Mouse (Mus musculus): ENCODE measurements around the gene Phka2. TPM values are rescaled to one million over a fixed set of nuclear protein-coding genes. Genes with fewer than 3 reads are reported as not detected.

The Phka2 gene
- polyA plus RNA-seq (2014; fragmentation: Nextera tagmentation; extraction: Ambion mirVana) = 19.2 and 21.3 TPM in 2 replicates

DNA sequence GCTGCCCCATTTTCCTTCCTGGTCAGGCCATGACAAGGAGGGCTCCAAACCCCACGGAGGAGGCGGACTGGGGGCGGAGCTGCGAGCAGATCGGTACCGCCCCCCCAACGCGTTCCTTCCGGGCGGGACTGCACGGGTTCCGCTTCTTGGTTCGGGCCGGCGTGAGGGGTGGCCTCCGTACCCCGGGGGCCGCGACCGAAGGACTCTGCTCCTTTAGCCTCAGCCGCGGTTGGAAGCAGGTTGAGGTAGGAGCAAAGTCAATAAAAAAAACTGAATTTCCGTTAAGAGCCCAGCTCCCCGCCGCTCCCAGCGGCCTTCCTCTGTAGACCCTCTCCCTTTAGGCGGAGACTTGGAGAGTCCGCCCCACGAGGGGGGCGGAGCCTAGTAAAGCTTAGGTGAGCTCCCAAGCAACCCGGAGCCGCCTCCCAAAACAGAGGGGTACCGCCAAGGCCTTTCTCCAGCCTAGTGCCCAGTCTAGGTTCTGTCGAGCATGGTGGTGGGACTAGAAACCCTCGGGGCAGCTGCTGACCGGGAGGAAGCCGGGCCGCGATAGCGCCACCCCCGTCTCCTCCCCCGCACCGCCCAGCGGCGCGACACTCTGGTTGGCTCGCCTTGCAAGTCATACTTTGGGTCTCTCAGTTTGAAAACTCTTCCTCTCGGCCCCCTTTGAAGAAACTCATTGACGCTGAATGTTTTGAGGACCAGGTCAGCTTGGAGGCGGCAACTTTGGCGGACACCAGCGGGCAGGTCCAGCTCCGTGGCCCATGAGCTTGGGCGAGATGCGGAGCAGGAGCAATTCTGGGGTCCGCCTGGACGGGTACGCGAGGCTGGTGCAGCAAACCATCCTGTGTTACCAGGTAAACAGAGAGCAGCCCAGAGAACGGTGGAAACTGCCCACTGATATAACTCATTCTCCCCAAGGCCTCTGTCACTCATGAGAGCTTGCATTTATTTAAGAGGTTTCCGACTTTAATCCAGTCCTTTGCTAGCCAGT lies at the start of gene Phka2:
Gene Phka2 (plus strand): TSS at position 119 of the 994 bp plus-strand sequence.
- Histone ChIP-seq H3K27me3 (ENCODE audit: control insufficient read depth, insufficient read depth, low read length) (no peaks in the 10 kb centered on the region), H3K27ac (ENCODE audit: low read length) (peak within 1 kb of the TSS; percentile 84), H3K9ac (replicated peaks; ENCODE audit: low read depth, low read length) (peak within 1 kb of the TSS; percentile 36), H3K4me2 (replicated peaks; ENCODE audit: low read depth, low read length) (peak within 1 kb of the TSS; percentile 49), H3K9me3 (ENCODE audit: control insufficient read depth, low read depth, low read length) (no peaks in the 10 kb centered on the region), H3K4me3 (ENCODE audit: low read depth, low read length) (peak within 1 kb of the TSS; percentile 49), H3K36me3 (ENCODE audit: control insufficient read depth, insufficient read depth, low read length) (no peaks in the 10 kb centered on the region), H3K4me1 (ENCODE audit: control insufficient read depth, insufficient read depth, low read length) (no peaks in the 10 kb centered on the region)
- 19% methylated on average over 55 of the region's 61 CpGs for WGBS
- ATAC-seq (ENCODE audit: insufficient number of reproducible peaks, insufficient read depth, low FRiP score, low read depth) = peak; percentile 98

DNA sequence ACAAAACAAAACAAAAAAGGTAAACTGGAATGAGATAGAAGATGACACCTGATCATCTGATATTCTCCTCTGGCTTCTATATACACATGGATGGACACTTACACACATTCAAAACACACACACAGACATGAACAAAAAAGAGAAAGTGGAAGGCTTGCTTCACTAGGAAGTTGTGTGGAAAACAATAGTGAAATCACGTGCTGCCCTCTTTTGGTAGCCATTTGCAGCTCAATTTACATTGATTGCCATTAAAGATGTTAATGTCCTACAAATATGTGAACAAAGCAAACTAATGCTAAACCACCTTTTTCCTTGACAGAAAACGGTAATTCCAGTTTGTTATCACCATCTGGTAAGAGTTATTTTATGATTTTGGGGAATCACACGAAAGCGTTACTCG lies 46.3 kb upstream of the Phka2 start:
- H3K9ac ChIP-seq (replicated peaks; ENCODE audit: low read depth, low read length) = no peak overlapping the region
- ATAC-seq (ENCODE audit: insufficient number of reproducible peaks, insufficient read depth, low FRiP score, low read depth) = no peak
- no peaks in the 10 kb centered on the region for H3K4me1 ChIP-seq (ENCODE audit: control insufficient read depth, insufficient read depth, low read length)
- H3K4me2 ChIP-seq (replicated peaks; ENCODE audit: low read depth, low read length) = no peak overlapping the region
- H3K27me3 ChIP-seq (ENCODE audit: control insufficient read depth, insufficient read depth, low read length) = no peaks in the 10 kb centered on the region
- H3K9me3 ChIP-seq (ENCODE audit: control insufficient read depth, low read depth, low read length) = no peaks in the 10 kb centered on the region
- WGBS = 77% methylated on average over 5 of the region's 5 CpGs
- no peak overlapping the region for H3K4me3 ChIP-seq (ENCODE audit: low read depth, low read length)
- no peaks in the 10 kb centered on the region for H3K36me3 ChIP-seq (ENCODE audit: control insufficient read depth, insufficient read depth, low read length)
- H3K27ac ChIP-seq (ENCODE audit: low read length) = no peak overlapping the region

- H3K27me3 ChIP-seq (ENCODE audit: control insufficient read depth, insufficient read depth, low read length) = no peaks in the 10 kb centered on the region
- 71% methylated on average over 3 of the region's 3 CpGs for WGBS
- H3K27ac ChIP-seq (ENCODE audit: low read length) = no peak overlapping the region
- no peak overlapping the region for H3K4me2 ChIP-seq (replicated peaks; ENCODE audit: low read depth, low read length)
- H3K4me1 ChIP-seq (ENCODE audit: control insufficient read depth, insufficient read depth, low read length) = no peaks in the 10 kb centered on the region
- H3K4me3 ChIP-seq (ENCODE audit: low read depth, low read length) = no peak overlapping the region
- no peak overlapping the region for H3K9ac ChIP-seq (replicated peaks; ENCODE audit: low read depth, low read length)
- no peak for ATAC-seq (ENCODE audit: insufficient number of reproducible peaks, insufficient read depth, low FRiP score, low read depth)
- no peaks in the 10 kb centered on the region for H3K36me3 ChIP-seq (ENCODE audit: control insufficient read depth, insufficient read depth, low read length)
- H3K9me3 ChIP-seq (ENCODE audit: control insufficient read depth, low read depth, low read length) = no peaks in the 10 kb centered on the region
These were observed 30.6 kb upstream of the Phka2 start for GRCm38 (mm10) chrX:160471257-160471786.

DNA sequence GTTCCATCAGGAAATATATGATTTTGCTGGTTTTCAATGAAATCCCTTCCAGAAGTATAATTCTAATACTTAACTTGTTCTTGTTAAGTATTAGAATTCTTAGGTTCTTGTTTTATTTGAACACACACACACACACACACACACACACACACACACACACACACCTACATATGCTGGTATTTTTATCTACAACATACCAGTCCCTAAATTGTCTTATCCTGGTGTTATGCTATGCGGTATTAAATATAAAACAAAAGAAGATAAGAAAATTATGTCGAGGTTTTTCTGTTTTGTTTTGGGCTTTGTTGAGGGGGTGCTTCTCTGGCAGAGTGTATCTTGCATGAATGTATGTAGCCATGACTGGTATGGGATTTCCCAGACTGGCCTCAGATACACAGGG lies 12.2 kb upstream of the Phka2 start:
- Histone ChIP-seq H3K36me3 (ENCODE audit: control insufficient read depth, insufficient read depth, low read length) (no peaks in the 10 kb centered on the region), H3K9me3 (ENCODE audit: control insufficient read depth, low read depth, low read length) (no peaks in the 10 kb centered on the region), H3K27me3 (ENCODE audit: control insufficient read depth, insufficient read depth, low read length) (no peaks in the 10 kb centered on the region), H3K4me1 (ENCODE audit: control insufficient read depth, insufficient read depth, low read length) (no peaks in the 10 kb centered on the region), H3K4me3 (ENCODE audit: low read depth, low read length) (no peak overlapping the region), H3K9ac (replicated peaks; ENCODE audit: low read depth, low read length) (no peak overlapping the region), H3K27ac (ENCODE audit: low read length) (no peak overlapping the region), H3K4me2 (replicated peaks; ENCODE audit: low read depth, low read length) (no peak overlapping the region)
- ATAC-seq (ENCODE audit: insufficient number of reproducible peaks, insufficient read depth, low FRiP score, low read depth) = no peak
- WGBS = 82% methylated on average over 2 of the region's 2 CpGs

GRCm38 (mm10) chrX:160494333-160494732 lies 7.6 kb upstream of the Phka2 start:
- Histone ChIP-seq H3K36me3 (ENCODE audit: control insufficient read depth, insufficient read depth, low read length) (no peaks in the 10 kb centered on the region), H3K4me1 (ENCODE audit: control insufficient read depth, insufficient read depth, low read length) (no peaks in the 10 kb centered on the region), H3K4me2 (replicated peaks; ENCODE audit: low read depth, low read length) (no peak overlapping the region), H3K4me3 (ENCODE audit: low read depth, low read length) (no peak overlapping the region), H3K9ac (replicated peaks; ENCODE audit: low read depth, low read length) (no peak overlapping the region), H3K9me3 (ENCODE audit: control insufficient read depth, low read depth, low read length) (no peaks in the 10 kb centered on the region), H3K27ac (ENCODE audit: low read length) (no peak overlapping the region), H3K27me3 (ENCODE audit: control insufficient read depth, insufficient read depth, low read length) (no peaks in the 10 kb centered on the region)
- 42% methylated on average over 3 of the region's 3 CpGs for WGBS
- no peak for ATAC-seq (ENCODE audit: insufficient number of reproducible peaks, insufficient read depth, low FRiP score, low read depth)

GRCm38 (mm10) chrX:160494921-160495320 lies 7.0 kb upstream of the Phka2 start:
- H3K9me3 ChIP-seq (ENCODE audit: control insufficient read depth, low read depth, low read length) = no peaks in the 10 kb centered on the region
- H3K27me3 ChIP-seq (ENCODE audit: control insufficient read depth, insufficient read depth, low read length) = no peaks in the 10 kb centered on the region
- no peak overlapping the region for H3K9ac ChIP-seq (replicated peaks; ENCODE audit: low read depth, low read length)
- no peak overlapping the region for H3K4me2 ChIP-seq (replicated peaks; ENCODE audit: low read depth, low read length)
- H3K4me3 ChIP-seq (ENCODE audit: low read depth, low read length) = no peak overlapping the region
- no peaks in the 10 kb centered on the region for H3K36me3 ChIP-seq (ENCODE audit: control insufficient read depth, insufficient read depth, low read length)
- no peak overlapping the region for H3K27ac ChIP-seq (ENCODE audit: low read length)
- WGBS = 64% methylated on average over 6 of the region's 6 CpGs
- no peak for ATAC-seq (ENCODE audit: insufficient number of reproducible peaks, insufficient read depth, low FRiP score, low read depth)
- H3K4me1 ChIP-seq (ENCODE audit: control insufficient read depth, insufficient read depth, low read length) = no peaks in the 10 kb centered on the region

GRCm38 (mm10) chrX:160496473-160496872 lies 5.5 kb upstream of the Phka2 start:
- no peaks in the 10 kb centered on the region for H3K27me3 ChIP-seq (ENCODE audit: control insufficient read depth, insufficient read depth, low read length)
- no peak for ATAC-seq (ENCODE audit: insufficient number of reproducible peaks, insufficient read depth, low FRiP score, low read depth)
- WGBS = 73% methylated on average over 5 of the region's 5 CpGs
- no peaks in the 10 kb centered on the region for H3K36me3 ChIP-seq (ENCODE audit: control insufficient read depth, insufficient read depth, low read length)
- H3K4me3 ChIP-seq (ENCODE audit: low read depth, low read length) = no peak overlapping the region
- no peak overlapping the region for H3K4me2 ChIP-seq (replicated peaks; ENCODE audit: low read depth, low read length)
- H3K9me3 ChIP-seq (ENCODE audit: control insufficient read depth, low read depth, low read length) = no peaks in the 10 kb centered on the region
- H3K4me1 ChIP-seq (ENCODE audit: control insufficient read depth, insufficient read depth, low read length) = no peaks in the 10 kb centered on the region
- H3K27ac ChIP-seq (ENCODE audit: low read length) = no peak overlapping the region
- no peak overlapping the region for H3K9ac ChIP-seq (replicated peaks; ENCODE audit: low read depth, low read length)

GRCm38 (mm10) chrX:160501095-160501494 lies 871 bp upstream of the Phka2 start:
- Histone ChIP-seq H3K4me1 (ENCODE audit: control insufficient read depth, insufficient read depth, low read length) (no peaks in the 10 kb centered on the region), H3K36me3 (ENCODE audit: control insufficient read depth, insufficient read depth, low read length) (no peaks in the 10 kb centered on the region), H3K27me3 (ENCODE audit: control insufficient read depth, insufficient read depth, low read length) (no peaks in the 10 kb centered on the region), H3K4me2 (replicated peaks; ENCODE audit: low read depth, low read length) (no peak overlapping the region), H3K9ac (replicated peaks; ENCODE audit: low read depth, low read length) (no peak overlapping the region), H3K27ac (ENCODE audit: low read length) (no peak overlapping the region), H3K9me3 (ENCODE audit: control insufficient read depth, low read depth, low read length) (no peaks in the 10 kb centered on the region), H3K4me3 (ENCODE audit: low read depth, low read length) (no peak overlapping the region)
- no peak for ATAC-seq (ENCODE audit: insufficient number of reproducible peaks, insufficient read depth, low FRiP score, low read depth)
- WGBS = 85% methylated on average over 3 of the region's 3 CpGs
